Mouse (Mus musculus): ENCODE results near the gene Reps2. TPM values are rescaled to one million over a fixed set of nuclear protein-coding genes. Genes with fewer than 3 reads are reported as not detected.

Reps2 gene
- total RNA-seq, 1 experiment = 1.5 TPM

GRCm38 (mm10) chrX:162531016-162531415 is 112.4 kb downstream of the Reps2 start:
- H3K9ac ChIP-seq (ENCODE audit: insufficient read depth, low read depth, low read length, poor library complexity, severe bottlenecking) = no peak overlapping the region
- H3K27ac ChIP-seq (ENCODE audit: insufficient read depth, low read depth, low read length, poor library complexity, severe bottlenecking) = no peak overlapping the region
- H3K9me3 ChIP-seq (ENCODE audit: control insufficient read depth, insufficient read depth, low read depth, low read length) = no peaks in the 10 kb centered on the region
- H3K4me3 ChIP-seq (ENCODE audit: insufficient read depth in 1 of 2, low read depth in 1 of 2, low read length in 2 of 2, poor library complexity in 1 of 2, severe bottlenecking in 1 of 2) = no peak overlapping the region
- DNase-seq (ENCODE audit: low read depth, low spot score) = no peak
- in situ Hi-C loops (cut with MboI; ENCODE audit: low sequenced_read_pairs in 2 of 2, unreplicated experiment in 2 of 2) = no loop called here
- TF ChIP-seq HCFC1 (IDR thresholded peaks at IDR 0.05; ENCODE audit: borderline replicate concordance, insufficient read depth, low read length) (no peak), CHD2 (IDR thresholded peaks at IDR 0.05; ENCODE audit: low read depth, low read length) (no peak), ZNF384 (IDR thresholded peaks at IDR 0.05; ENCODE audit: low read depth, low read length) (no peak), MAFK (IDR thresholded peaks at IDR 0.05; ENCODE audit: insufficient read depth, low read depth, low read length) (no peak), ZC3H11A (IDR thresholded peaks at IDR 0.05; ENCODE audit: borderline replicate concordance, low read depth, low read length) (no peak)
- H3K4me1 ChIP-seq (ENCODE audit: control insufficient read depth in 2 of 2, insufficient read depth in 2 of 2, low read length in 2 of 2, poor library complexity in 1 of 2) = no peaks in the 10 kb centered on the region
- H3K36me3 ChIP-seq (ENCODE audit: control insufficient read depth, insufficient read depth, low read length, poor library complexity, severe bottlenecking) = no peaks in the 10 kb centered on the region

- TF ChIP-seq MAFK (IDR thresholded peaks at IDR 0.05; ENCODE audit: insufficient read depth, low read depth, low read length) (no peak), HCFC1 (IDR thresholded peaks at IDR 0.05; ENCODE audit: borderline replicate concordance, insufficient read depth, low read length) (no peak)
- in situ Hi-C loops (cut with MboI; ENCODE audit: low sequenced_read_pairs in 2 of 2, unreplicated experiment in 2 of 2) = no loop called here
- no peak for DNase-seq (ENCODE audit: low read depth, low spot score)
Observed at GRCm38 (mm10) chrX:162527240-162527639, 116.2 kb downstream of the Reps2 start.

GRCm38 (mm10) chrX:162521831-162522514 is 121.5 kb downstream of the Reps2 start:
- H3K4me1 ChIP-seq (ENCODE audit: control insufficient read depth in 2 of 2, insufficient read depth in 2 of 2, low read length in 2 of 2, poor library complexity in 1 of 2) = no peaks in the 10 kb centered on the region
- in situ Hi-C loops (cut with MboI; ENCODE audit: low sequenced_read_pairs in 2 of 2, unreplicated experiment in 2 of 2) = loop anchor here in 1 of 2 experiments (25.0 kb wide), 1 partner anchor 190 kb away; no protein-coding TSS in a partner anchor
- H3K36me3 ChIP-seq (ENCODE audit: control insufficient read depth, insufficient read depth, low read length, poor library complexity, severe bottlenecking) = no peaks in the 10 kb centered on the region
- no peaks in the 10 kb centered on the region for H3K9me3 ChIP-seq (ENCODE audit: control insufficient read depth, insufficient read depth, low read depth, low read length)
- TF ChIP-seq HCFC1 (IDR thresholded peaks at IDR 0.05; ENCODE audit: borderline replicate concordance, insufficient read depth, low read length) (no peak), CHD2 (IDR thresholded peaks at IDR 0.05; ENCODE audit: low read depth, low read length) (no peak), MAFK (IDR thresholded peaks at IDR 0.05; ENCODE audit: insufficient read depth, low read depth, low read length) (no peak), ZC3H11A (IDR thresholded peaks at IDR 0.05; ENCODE audit: borderline replicate concordance, low read depth, low read length) (no peak), ZNF384 (IDR thresholded peaks at IDR 0.05; ENCODE audit: low read depth, low read length) (no peak)
- DNase-seq (ENCODE audit: low read depth, low spot score) = no peak
- H3K4me3 ChIP-seq (ENCODE audit: insufficient read depth in 1 of 2, low read depth in 1 of 2, low read length in 2 of 2, poor library complexity in 1 of 2, severe bottlenecking in 1 of 2) = no peak overlapping the region
- no peak overlapping the region for H3K9ac ChIP-seq (ENCODE audit: insufficient read depth, low read depth, low read length, poor library complexity, severe bottlenecking)
- no peak overlapping the region for H3K27ac ChIP-seq (ENCODE audit: insufficient read depth, low read depth, low read length, poor library complexity, severe bottlenecking)

More at GRCm38 (mm10) chrX:162527240-162527639, 116.2 kb downstream of the Reps2 start:
- Histone ChIP-seq H3K9me3 (ENCODE audit: control insufficient read depth, insufficient read depth, low read depth, low read length) (no peaks in the 10 kb centered on the region), H3K4me3 (ENCODE audit: insufficient read depth in 1 of 2, low read depth in 1 of 2, low read length in 2 of 2, poor library complexity in 1 of 2, severe bottlenecking in 1 of 2) (no peak overlapping the region), H3K9ac (ENCODE audit: insufficient read depth, low read depth, low read length, poor library complexity, severe bottlenecking) (no peak overlapping the region), H3K4me1 (ENCODE audit: control insufficient read depth in 2 of 2, insufficient read depth in 2 of 2, low read length in 2 of 2, poor library complexity in 1 of 2) (no peaks in the 10 kb centered on the region), H3K36me3 (ENCODE audit: control insufficient read depth, insufficient read depth, low read length, poor library complexity, severe bottlenecking) (no peaks in the 10 kb centered on the region), H3K27ac (ENCODE audit: insufficient read depth, low read depth, low read length, poor library complexity, severe bottlenecking) (no peak overlapping the region)

GRCm38 (mm10) chrX:162521197-162521596 is 122.3 kb downstream of the Reps2 start:
- H3K36me3 ChIP-seq (ENCODE audit: control insufficient read depth, insufficient read depth, low read length, poor library complexity, severe bottlenecking) = no peaks in the 10 kb centered on the region
- no peak overlapping the region for H3K9ac ChIP-seq (ENCODE audit: insufficient read depth, low read depth, low read length, poor library complexity, severe bottlenecking)
- H3K9me3 ChIP-seq (ENCODE audit: control insufficient read depth, insufficient read depth, low read depth, low read length) = no peaks in the 10 kb centered on the region
- no peak overlapping the region for H3K4me3 ChIP-seq (ENCODE audit: insufficient read depth in 1 of 2, low read depth in 1 of 2, low read length in 2 of 2, poor library complexity in 1 of 2, severe bottlenecking in 1 of 2)
- DNase-seq (ENCODE audit: low read depth, low spot score) = no peak
- in situ Hi-C loops (cut with MboI; ENCODE audit: low sequenced_read_pairs in 2 of 2, unreplicated experiment in 2 of 2) = loop anchor here in 1 of 2 experiments (25.0 kb wide), 1 partner anchor 191 kb away; no protein-coding TSS in a partner anchor
- no peak overlapping the region for H3K27ac ChIP-seq (ENCODE audit: insufficient read depth, low read depth, low read length, poor library complexity, severe bottlenecking)
- H3K4me1 ChIP-seq (ENCODE audit: control insufficient read depth in 2 of 2, insufficient read depth in 2 of 2, low read length in 2 of 2, poor library complexity in 1 of 2) = no peaks in the 10 kb centered on the region
- TF ChIP-seq ZC3H11A (IDR thresholded peaks at IDR 0.05; ENCODE audit: borderline replicate concordance, low read depth, low read length) (no peak), ZNF384 (IDR thresholded peaks at IDR 0.05; ENCODE audit: low read depth, low read length) (no peak), HCFC1 (IDR thresholded peaks at IDR 0.05; ENCODE audit: borderline replicate concordance, insufficient read depth, low read length) (no peak), CHD2 (IDR thresholded peaks at IDR 0.05; ENCODE audit: low read depth, low read length) (no peak), MAFK (IDR thresholded peaks at IDR 0.05; ENCODE audit: insufficient read depth, low read depth, low read length) (no peak)
